Mouse (Mus musculus) right cerebral cortex, postnatal 25 days (tissue): ENCODE measurements around the gene Gm21317.
"Not testable (repeated sequence)": the region's sequence is repeated elsewhere in the genome, so short reads cannot be mapped to it uniquely, and the experiment has no call there.

ENCODE experiments used
- DNase-seq: peaks from one replicate; pipeline ENCODE4 v3.0.0; 2022

The Gm21317 gene

DNA sequence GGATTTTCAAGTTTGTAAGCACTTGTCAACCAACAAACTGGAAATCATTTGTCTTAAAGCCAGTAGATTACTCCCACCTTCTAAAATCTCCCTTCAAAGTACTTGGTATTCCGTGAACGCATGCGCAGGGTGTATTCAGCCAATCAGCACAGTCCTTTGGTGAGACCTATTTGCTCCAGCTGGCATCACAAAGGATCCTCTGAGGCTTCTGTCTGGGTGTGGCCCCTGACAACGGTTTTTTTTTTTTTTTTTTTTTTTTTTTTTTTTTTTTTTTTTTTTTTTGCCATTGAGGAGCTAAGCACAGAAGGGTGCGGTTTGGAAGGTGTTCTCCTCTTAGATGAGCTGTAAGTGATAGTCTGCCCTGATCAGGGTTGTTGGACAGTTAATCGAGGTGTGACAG lies at the start of gene Gm21317:
Gene Gm21317 (plus strand): TSS at position 301 of the 400 bp plus-strand sequence.
- DNase-seq, result not testable (repeated sequence)
